Mouse (Mus musculus): ENCODE measurements around the gene Wdfy3.

GRCm38 (mm10) chr5:101854100-101854499 is 215.6 kb downstream of the Wdfy3 start:
- TF ChIP-seq CTCF (IDR thresholded peaks at IDR 0.05; ENCODE audit: low read depth) (no peak), EP300 (IDR thresholded peaks at IDR 0.05; ENCODE audit: low read depth) (no peak)
